Mouse (Mus musculus): ENCODE results near the gene Cacna2d4.

The Cacna2d4 gene

DNA sequence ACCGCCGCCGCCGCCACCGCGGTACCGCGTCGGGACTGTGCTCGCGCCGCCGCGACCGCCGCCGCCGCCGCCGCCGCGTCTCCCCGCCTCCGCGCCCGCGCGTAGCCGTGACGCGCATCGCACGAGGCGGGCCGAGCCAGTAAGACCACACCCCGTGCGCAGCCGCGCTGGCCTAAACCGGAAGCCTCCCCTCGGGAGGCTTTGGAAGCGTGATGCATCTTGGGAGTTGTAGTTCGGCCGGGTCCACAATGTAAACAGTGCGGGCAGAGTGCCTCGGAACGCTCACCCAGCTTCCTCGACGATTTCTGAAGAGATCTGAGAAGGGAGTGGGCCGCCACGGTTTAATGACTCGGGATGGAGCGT lies 152.3 kb downstream of the Cacna2d4 start:
- DNase-seq (ENCODE audit: low spot score) = peak; percentile 93

DNA sequence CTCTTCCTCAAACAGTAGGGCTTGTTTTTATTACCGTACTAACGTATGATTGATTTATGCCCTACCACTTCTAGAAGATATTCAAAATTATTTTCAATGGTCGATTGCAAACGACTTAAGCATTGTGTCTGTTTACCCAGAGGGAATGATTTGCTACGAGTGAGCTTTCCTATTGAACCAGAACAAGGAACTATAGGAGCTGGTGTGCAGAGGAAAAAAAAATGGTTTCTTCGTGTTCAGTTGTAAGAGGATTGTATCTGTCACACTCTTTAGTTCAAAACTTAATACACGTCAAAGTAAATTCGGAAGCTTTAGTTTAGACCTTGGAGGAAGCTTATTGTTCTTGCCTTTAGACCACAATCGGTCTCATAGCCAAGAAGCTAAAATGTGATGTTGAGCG lies 152.8 kb downstream of the Cacna2d4 start:
- no peak for DNase-seq (ENCODE audit: low spot score)

DNA sequence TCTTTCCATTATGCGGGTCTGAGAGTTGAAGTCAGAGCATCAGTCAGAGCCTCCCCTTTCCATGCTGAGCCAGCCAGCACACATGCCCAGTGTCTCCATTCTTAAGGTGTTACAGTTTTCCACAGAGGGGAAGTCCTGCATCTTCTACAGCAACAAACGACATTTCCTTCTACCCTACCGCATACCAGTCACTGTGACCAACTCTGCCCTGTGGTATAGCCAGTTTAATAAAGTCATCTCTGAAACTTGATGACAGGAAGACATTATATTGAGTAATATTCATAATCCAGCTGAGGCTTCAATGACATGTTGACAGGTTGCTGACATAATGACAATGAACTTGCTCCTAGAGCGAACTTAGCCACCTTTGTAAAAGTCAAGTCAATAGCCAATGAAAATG lies 154.4 kb downstream of the Cacna2d4 start:
- no peak for DNase-seq (ENCODE audit: low spot score)

DNA sequence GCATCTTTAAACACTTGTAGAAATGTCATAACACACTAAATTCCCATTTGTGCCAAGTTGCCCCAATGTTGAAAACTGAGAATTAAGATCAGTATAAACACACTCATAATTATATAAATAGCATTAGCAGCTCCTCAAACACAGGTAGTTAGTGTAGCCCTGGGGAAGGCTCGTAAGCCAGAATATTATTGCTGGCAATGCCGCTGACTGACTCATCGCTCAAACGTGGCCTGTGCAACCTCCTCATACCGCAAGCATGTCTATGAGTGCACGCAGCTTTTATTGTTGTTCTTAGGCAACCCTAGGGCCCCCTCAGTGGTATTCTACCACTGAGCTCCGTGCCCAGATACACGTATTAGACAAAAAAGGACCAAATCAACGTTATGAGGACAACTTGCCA lies 156.5 kb downstream of the Cacna2d4 start:
- DNase-seq (ENCODE audit: low spot score) = no peak

DNA sequence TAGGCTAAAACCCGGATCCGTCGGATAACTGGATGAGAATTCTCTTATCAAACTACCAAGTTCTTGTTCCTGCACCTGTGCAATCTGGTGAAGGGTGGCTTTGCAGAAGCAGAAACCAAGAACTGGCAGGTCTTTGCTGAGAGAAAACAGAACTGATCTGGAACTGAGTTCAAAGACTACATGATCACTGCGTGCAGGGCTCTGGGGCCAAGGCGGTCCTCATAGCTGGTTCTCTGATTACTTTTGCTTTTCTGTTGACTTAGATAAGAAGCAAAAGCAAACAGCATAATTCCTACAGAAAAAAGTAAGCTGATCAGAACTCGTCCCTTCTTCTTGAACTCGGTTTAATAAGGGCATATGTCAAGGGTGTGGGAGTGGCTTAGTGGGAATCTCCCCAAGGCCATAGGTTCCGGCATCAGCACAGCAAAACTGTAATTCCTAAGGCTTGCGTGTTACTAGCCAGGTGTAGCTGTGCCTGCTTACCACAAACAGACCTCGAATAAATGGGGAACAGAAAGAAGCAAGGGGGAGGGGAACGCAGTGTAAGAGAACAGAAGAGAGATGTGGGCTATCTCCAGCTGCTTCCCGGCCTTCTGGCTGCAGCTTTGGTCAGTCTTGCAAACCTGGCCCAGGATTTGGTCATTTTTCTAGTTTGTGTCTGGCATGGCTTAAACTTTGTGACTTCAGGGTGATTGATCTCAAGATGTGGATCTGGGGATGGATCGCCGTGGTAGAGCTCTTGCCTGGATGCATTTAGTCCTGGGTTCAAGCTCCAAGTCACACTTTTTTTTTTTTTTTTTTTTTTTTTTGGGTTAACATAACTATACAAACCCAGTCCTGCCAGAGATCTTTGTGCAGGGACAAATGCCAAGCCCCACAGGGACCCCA lies 159.3 kb downstream of the Cacna2d4 start:
- no peak for DNase-seq (ENCODE audit: low spot score)

DNA sequence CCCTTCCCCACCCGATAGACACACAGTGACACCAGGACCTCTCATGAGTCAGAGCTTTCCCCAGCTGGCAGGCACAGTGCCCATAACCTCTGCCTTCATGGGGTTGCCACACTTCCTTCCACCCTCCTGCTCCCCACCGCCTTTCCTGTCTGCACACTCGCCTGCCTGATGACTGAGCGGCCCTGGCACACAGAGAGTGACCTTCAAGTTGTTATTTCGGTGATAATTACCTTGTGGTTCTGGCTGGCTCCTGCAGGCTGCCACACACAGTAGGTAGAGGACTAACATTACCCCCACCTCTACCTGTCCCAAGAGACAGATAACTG lies 159.9 kb downstream of the Cacna2d4 start:
- DNase-seq (ENCODE audit: low spot score) = peak; percentile 72

DNA sequence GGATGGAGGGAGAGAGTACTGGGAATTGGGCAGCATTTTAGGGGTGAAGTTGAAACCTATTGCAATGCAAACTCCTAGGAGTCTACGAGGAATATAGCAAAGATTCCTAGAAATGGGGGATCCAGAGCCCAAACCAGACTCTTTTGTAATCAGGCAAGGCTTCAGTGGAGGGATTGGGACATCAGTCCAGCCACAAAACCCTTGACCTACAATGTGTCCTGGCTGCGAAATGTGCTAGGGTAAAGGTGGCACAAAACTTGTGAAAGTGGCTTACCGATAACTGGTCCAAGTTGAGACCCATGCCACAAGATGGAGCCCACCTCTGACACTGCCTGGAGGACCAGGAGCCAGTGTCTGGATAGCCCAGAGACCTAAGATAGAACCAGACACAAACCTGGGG lies 163.0 kb downstream of the Cacna2d4 start:
- DNase-seq (ENCODE audit: low spot score) = no peak

DNA sequence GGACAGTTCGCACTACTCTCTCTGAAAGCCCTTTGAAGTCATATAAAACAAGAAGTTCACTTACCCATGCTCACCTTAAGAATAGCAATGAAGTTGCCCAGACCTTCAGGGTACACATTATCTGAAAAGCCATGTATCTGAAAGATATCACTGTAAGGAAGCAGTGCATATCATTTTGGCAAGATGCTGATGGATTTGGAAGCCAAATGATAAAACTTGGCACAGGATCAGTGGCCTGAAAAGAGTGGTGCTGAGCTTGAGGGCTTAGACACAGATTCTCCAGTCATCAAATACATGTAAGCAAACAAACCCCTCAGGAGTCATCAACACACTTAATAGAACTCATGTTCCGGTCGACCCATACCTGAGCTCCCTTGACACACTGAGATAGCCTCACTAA lies 164.3 kb downstream of the Cacna2d4 start:
- no peak for DNase-seq (ENCODE audit: low spot score)

DNA sequence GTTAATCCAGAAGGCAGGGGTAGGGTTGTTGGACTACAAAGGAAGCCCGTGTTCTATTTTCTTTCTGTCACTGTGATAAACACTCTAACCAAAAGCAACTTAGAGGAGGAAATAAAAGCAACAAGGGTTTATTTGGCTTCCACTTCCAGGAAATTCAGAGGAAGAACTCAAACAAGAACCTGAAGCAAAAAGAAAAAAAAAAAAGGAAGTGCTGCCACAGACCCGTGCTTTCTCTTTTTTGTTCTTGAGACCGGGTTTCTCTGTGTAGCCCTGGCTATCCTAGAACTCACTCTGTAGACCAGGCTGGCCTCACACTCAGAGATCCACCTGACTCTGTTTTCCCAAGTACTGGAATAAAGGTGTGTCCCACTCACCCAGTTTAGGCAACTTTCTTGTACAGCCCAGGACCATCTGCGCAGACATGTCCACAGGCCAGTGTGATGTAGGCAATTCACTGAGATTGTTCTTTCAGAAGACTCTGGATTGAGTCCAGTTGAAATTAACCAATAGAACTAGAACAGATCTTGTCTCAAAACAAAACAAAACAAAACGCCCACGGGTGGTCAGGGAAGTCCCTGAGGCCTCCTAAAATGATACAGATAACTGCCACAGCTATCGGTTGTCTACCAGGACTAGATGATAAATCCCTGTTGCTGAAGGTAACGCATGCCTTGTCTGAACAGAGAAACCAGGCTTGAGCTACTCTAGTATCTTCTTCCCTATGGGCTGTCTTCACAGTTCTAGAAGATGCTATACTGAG lies 165.4 kb downstream of the Cacna2d4 start:
- DNase-seq (ENCODE audit: low spot score) = no peak
